Mouse (Mus musculus) kidney, adult 2 months (tissue): ENCODE data around the gene Rtn2. TPM values are rescaled to one million over a fixed set of nuclear protein-coding genes. Genes with fewer than 3 reads are reported as not detected.
A peak's percentile ranks its signal among the peaks of the same experiment; 100 is the strongest.

Experiments used
- DNase-seq: peaks from one replicate; pipeline ENCODE4 v3.0.0; 2021
- H3K27ac ChIP-seq: fragments of 200-500 bp; 2 replicates; pipeline ENCODE4 v1.5.1; 2012; ENCODE audit warnings: low read depth, low read length, control low read depth, inconsistent platforms; ENCODE audit not compliant: insufficient read depth
- H3K27me3 ChIP-seq: fragments of 200-500 bp; replicated peaks from 2 replicates; pipeline ENCODE4 v1.6.1; 2012; ENCODE audit warnings: mild to moderate bottlenecking, moderate library complexity, low read length, inconsistent platforms; ENCODE audit not compliant: control insufficient read depth, insufficient read depth
- H3K36me3 ChIP-seq: fragments of 200-500 bp; 2 replicates; pipeline ENCODE4 v1.6.1; 2012; ENCODE audit warnings: mild to moderate bottlenecking, moderate library complexity, low read length, inconsistent platforms; ENCODE audit not compliant: control insufficient read depth, insufficient read depth
- H3K4me1 ChIP-seq: fragments of 200-500 bp; 2 replicates; pipeline ENCODE4 v1.6.1; 2011; ENCODE audit warnings: low read length; ENCODE audit not compliant: control insufficient read depth, insufficient read depth
- H3K4me3 ChIP-seq: fragments of 200-500 bp; 2 replicates; pipeline ENCODE4 v1.5.1; 2011; ENCODE audit warnings: mild to moderate bottlenecking, low read depth, low read length, control low read depth; ENCODE audit not compliant: insufficient read depth
- CTCF ChIP-seq: fragments of 200-500 bp; conservative IDR thresholded peaks from 2 replicates; pipeline ENCODE4 v1.5.1; 2011; ENCODE audit warnings: low read depth, mild to moderate bottlenecking, control low read depth, low read length, moderate library complexity, mixed read lengths; ENCODE audit not compliant: insufficient read depth, insufficient read length
- POLR2A ChIP-seq: fragments of 200-500 bp; IDR thresholded peaks from one replicate; pipeline ENCODE4 v1.6.1; 2011; ENCODE audit warnings: low read depth, low read length, control low read depth
- WGBS: fragments of 180-500 bp; shearing (Covaris S2); methylation state at CpG from one replicate; pipeline ENCODE4 v1.1.7; 2018; 5-methylcytosine and 5-hydroxymethylcytosine counted together
- polyA plus RNA-seq: library from polyadenylated mRNA; depleted of rRNA; stranded (reverse); fragments of >200 nt; gene quantifications from 2 replicates; pipeline ENCODE4 v1.2.3, GENCODE M21; 2012; rRNA removed

Gene Rtn2
- polyA plus RNA-seq, 1 experiment: 19.1 TPM

DNA sequence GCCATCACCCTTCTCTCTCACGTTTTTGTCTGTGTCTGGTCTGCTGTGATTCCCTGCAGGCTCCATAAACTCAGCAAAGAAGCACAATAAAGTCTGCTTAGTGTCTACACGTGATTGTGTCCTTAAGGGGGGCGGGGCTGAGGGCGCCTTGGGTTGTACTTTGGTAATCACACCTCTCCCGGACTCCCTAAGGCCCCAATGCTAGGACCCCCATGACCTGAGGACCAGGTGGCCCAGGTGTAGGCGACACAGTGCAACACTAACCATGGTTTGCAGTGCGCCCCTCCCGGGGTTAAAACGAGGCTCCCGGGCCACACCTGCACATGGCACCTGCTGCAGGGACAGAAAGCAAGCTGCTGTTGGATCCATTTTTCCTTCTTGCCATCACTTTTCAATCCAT lies 58.8 kb downstream of the Rtn2 start:
- H3K27me3 ChIP-seq: no peaks in the 10 kb centered on the region
- no peak overlapping the region for H3K4me3 ChIP-seq
- 22% methylated on average over 10 of the region's 10 CpGs for WGBS
- no peaks in the 10 kb centered on the region for H3K36me3 ChIP-seq
- DNase-seq: no peak
- H3K4me1 ChIP-seq: peaks cover 8% of the 10 kb centered on the region; the same call in 1 of the 2 replicates
- TF ChIP-seq CTCF: no peak
- TF ChIP-seq POLR2A: no peak
- no peak overlapping the region for H3K27ac ChIP-seq

- peak overlapping the region; percentile 34; the same call in 1 of the 2 replicates for H3K4me3 ChIP-seq
- DNase-seq: no peak
- WGBS: 1% methylated on average over 41 of the region's 41 CpGs
Measured at GRCm38 (mm10) chr7:19341761-19342409, 59.5 kb downstream of the Rtn2 start.

GRCm38 (mm10) chr7:19342481-19343027 lies 60.1 kb downstream of the Rtn2 start:
- no peaks in the 10 kb centered on the region for H3K27me3 ChIP-seq
- no peaks in the 10 kb centered on the region for H3K36me3 ChIP-seq
- H3K4me1 ChIP-seq: peaks cover 8% of the 10 kb centered on the region; the same call in 1 of the 2 replicates
- peak overlapping the region; percentile 34 for H3K4me3 ChIP-seq
- peak; percentile 88 for DNase-seq
- under 1% methylated on average over 27 of the region's 27 CpGs for WGBS
- TF ChIP-seq POLR2A (no peak), CTCF (peak; percentile 91)
- H3K27ac ChIP-seq: no peak overlapping the region

More at GRCm38 (mm10) chr7:19341761-19342409, 59.5 kb downstream of the Rtn2 start:
- H3K27me3 ChIP-seq: no peaks in the 10 kb centered on the region
- peaks cover 8% of the 10 kb centered on the region; the same call in 1 of the 2 replicates for H3K4me1 ChIP-seq
- TF ChIP-seq CTCF: no peak
- no peaks in the 10 kb centered on the region for H3K36me3 ChIP-seq
- no peak overlapping the region for H3K27ac ChIP-seq

DNA sequence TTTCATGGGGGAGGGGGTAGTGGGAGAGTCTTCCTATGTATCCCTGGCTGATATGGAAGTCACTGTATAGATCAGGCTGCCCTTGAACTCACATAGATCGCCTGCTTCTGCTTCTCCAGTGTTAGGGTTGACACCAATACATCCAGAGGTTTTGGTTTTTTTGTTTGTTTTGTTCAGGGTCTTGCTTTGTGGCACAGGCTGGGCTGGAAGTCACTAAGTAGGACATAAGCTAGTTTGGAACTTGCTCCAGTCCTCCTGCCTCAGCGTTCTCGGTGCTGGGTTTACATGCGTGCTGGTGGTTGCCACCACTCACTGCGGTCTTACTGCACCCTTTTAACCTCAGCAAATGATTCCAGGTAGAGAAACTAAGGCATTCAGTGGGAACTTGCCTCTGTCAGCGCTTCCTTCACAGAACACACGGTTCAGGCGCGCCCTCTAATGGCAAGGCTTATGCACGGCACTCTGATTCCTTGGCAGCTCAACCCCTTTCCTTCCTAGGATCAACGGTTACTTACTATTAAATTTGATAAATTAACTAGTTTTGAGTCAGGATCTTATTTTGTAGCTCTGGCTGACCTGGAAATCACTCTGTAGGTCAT lies 60.9 kb downstream of the Rtn2 start:
- no peak overlapping the region for H3K27ac ChIP-seq
- under 1% methylated on average over 11 of the region's 11 CpGs for WGBS

GRCm38 (mm10) chr7:19344237-19344847 lies 61.9 kb downstream of the Rtn2 start, which contains the start of gene Ercc1:
Gene Ercc1 (plus strand): TSS chr7:19344778.
- no peak for DNase-seq
- Histone ChIP-seq H3K27ac (peak within 1 kb of the TSS; percentile 84), H3K4me1 (peaks cover 8% of the 10 kb centered on the region; the same call in 1 of the 2 replicates), H3K36me3 (no peaks in the 10 kb centered on the region), H3K27me3 (no peaks in the 10 kb centered on the region), H3K4me3 (peak within 1 kb of the TSS; percentile 79)
- TF ChIP-seq POLR2A (no peak), CTCF (no peak)
- 14% methylated on average over 12 of the region's 12 CpGs for WGBS

More for the DNA sequence above, 60.9 kb downstream of the Rtn2 start:
- Histone ChIP-seq H3K27me3 (no peaks in the 10 kb centered on the region), H3K36me3 (no peaks in the 10 kb centered on the region), H3K4me1 (peaks cover 8% of the 10 kb centered on the region; the same call in 1 of the 2 replicates), H3K4me3 (no peak overlapping the region)
- peak; percentile 81 for DNase-seq
- TF ChIP-seq CTCF: peak; percentile 97
- no peak for TF ChIP-seq POLR2A

GRCm38 (mm10) chr7:19344938-19345471 lies 62.6 kb downstream of the Rtn2 start:
- peak overlapping the region; percentile 84 for H3K27ac ChIP-seq

More at GRCm38 (mm10) chr7:19344938-19345471, 62.6 kb downstream of the Rtn2 start:
- Histone ChIP-seq H3K4me1 (peaks cover 8% of the 10 kb centered on the region; the same call in 1 of the 2 replicates), H3K36me3 (no peaks in the 10 kb centered on the region), H3K27me3 (no peaks in the 10 kb centered on the region), H3K4me3 (peak overlapping the region; percentile 79)
- peak; percentile 5 for TF ChIP-seq POLR2A
- TF ChIP-seq CTCF: no peak
- under 1% methylated on average over 31 of the region's 31 CpGs for WGBS
- peak; percentile 99 for DNase-seq

Other genes starting within 250 kb of the Rtn2 start
- gene Rsph6a, start 227.9 kb upstream of the Rtn2 start, polyA plus RNA-seq: 0.05 TPM in 2 replicates
- gene Dmwd, start 206.4 kb upstream of the Rtn2 start, polyA plus RNA-seq: 59.8 and 76.3 TPM in 2 replicates
- 52.7 and 53.0 TPM in 2 replicates for gene Dmpk, start 198.8 kb upstream of the Rtn2 start, polyA plus RNA-seq
- gene Six5, start 188.0 kb upstream of the Rtn2 start, polyA plus RNA-seq: 14.1 and 22.2 TPM in 2 replicates
- gene Gm4969, start 164.3 kb upstream of the Rtn2 start, polyA plus RNA-seq: 0.03 and 0.04 TPM in 2 replicates
- gene Fbxo46, start 162.8 kb upstream of the Rtn2 start, polyA plus RNA-seq: 9.2 and 9.5 TPM in 2 replicates
- 11.9 and 12.1 TPM in 2 replicates for gene Qpctl, start 133.3 kb upstream of the Rtn2 start, polyA plus RNA-seq
- 34.8 and 42.2 TPM in 2 replicates for gene Snrpd2, start 132.9 kb upstream of the Rtn2 start, polyA plus RNA-seq
- 0.13 and 0.20 TPM in 2 replicates for gene Gipr, start 116.5 kb upstream of the Rtn2 start, polyA plus RNA-seq
- 38.8 and 39.0 TPM in 2 replicates for gene Eml2, start 106.2 kb upstream of the Rtn2 start, polyA plus RNA-seq
- 10.1 and 10.8 TPM in 2 replicates for gene Gpr4, start 70.1 kb upstream of the Rtn2 start, polyA plus RNA-seq
- 41.7 and 48.5 TPM in 2 replicates for gene Opa3, start 54.3 kb upstream of the Rtn2 start, polyA plus RNA-seq
- 69.5 and 71.5 TPM in 2 replicates for gene Vasp, start 10.8 kb upstream of the Rtn2 start, polyA plus RNA-seq
- not detected in 2 replicates for gene Ppm1n, start 2.6 kb upstream of the Rtn2 start, polyA plus RNA-seq
- gene Fosb, start 27.4 kb downstream of the Rtn2 start, polyA plus RNA-seq: 0.17 and 0.19 TPM in 2 replicates
- gene Ercc1, start 62.2 kb downstream of the Rtn2 start, polyA plus RNA-seq: 27.6 and 31.9 TPM in 2 replicates
- 5.3 and 5.9 TPM in 2 replicates for gene Cd3eap, start 76.9 kb downstream of the Rtn2 start, polyA plus RNA-seq
- gene Ppp1r13l, start 77.1 kb downstream of the Rtn2 start, polyA plus RNA-seq: 5.9 and 6.8 TPM in 2 replicates
- gene Ercc2, start 99.4 kb downstream of the Rtn2 start, polyA plus RNA-seq: 32.4 and 39.9 TPM in 2 replicates
- 3.7 and 5.0 TPM in 2 replicates for gene Klc3, start 121.5 kb downstream of the Rtn2 start, polyA plus RNA-seq
- 2.0 and 420 TPM in 2 replicates for gene Ckm, start 122.2 kb downstream of the Rtn2 start, polyA plus RNA-seq
- 16.1 and 18.2 TPM in 2 replicates for gene Mark4, start 176.2 kb downstream of the Rtn2 start, polyA plus RNA-seq
- 41.6 and 46.6 TPM in 2 replicates for gene Exoc3l2, start 180.7 kb downstream of the Rtn2 start, polyA plus RNA-seq
- 8.6 and 10.3 TPM in 2 replicates for gene Bloc1s3, start 225.7 kb downstream of the Rtn2 start, polyA plus RNA-seq
- gene Trappc6a, start 225.8 kb downstream of the Rtn2 start, polyA plus RNA-seq: 62.3 and 74.6 TPM in 2 replicates
- gene Nkpd1, start 235.2 kb downstream of the Rtn2 start, polyA plus RNA-seq: 0.11 and 0.16 TPM in 2 replicates